Mouse (Mus musculus): Measurements from ENCODE around the gene H3f3a.

Gene H3f3a

DNA sequence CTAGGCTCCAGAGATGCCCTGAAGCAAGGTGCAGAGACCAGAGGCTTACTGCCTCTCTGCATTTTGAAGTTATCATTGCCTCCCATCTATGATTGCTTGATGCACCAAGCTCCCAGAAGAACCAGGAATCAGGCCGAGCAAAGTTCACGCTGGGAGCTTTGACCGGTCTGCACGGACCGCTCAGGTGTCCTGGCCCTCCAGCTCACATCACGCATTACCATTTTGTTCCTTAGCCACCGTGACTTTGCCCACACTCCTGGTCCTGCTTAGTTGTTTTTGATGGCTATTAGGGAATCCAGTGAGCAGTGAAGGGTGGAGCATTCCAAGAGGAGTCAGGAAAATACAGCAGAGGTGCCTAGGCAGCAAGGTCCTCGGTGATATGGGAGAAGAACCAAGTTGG, 33.5 kb downstream of the H3f3a start:
- no peak for DNase-seq

DNA sequence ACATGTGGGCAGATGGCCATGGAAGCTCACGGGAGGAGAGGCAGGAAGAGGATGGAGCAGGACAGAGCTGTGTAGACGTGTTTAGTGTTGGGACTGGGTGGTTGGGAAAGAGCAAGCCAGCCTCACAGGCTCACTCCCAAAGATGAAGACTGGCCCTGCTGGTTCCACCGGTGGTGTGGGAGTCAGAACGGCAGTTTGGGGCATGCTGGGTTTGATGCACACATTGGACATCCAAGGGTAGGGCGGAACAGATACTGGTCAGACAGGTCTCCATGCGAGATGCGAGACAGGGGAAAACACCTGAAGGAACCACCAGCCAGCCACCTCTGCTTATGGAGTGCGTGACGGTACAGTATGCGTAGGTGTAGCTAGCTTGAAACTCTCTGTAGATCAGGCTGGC, 34.8 kb downstream of the H3f3a start:
- DNase-seq: no peak

DNA sequence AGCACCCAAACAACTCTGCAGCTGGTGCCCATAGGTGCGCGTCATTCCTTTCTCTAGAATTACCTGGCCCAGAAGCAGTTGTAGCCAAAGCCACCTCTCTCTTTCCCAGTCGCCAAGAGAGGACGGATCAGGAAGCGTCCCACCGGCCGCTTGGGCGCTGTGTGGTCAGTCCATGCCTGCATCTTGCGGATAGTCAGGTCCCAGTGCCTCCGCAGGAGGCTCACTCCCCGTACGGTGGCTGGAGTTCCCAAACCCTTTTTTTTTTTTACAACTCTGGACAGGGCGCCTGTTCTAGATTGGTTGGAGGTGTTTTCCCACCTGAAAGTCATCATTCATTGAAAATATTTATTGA, 35.4 kb downstream of the H3f3a start:
- no peak for DNase-seq

DNA sequence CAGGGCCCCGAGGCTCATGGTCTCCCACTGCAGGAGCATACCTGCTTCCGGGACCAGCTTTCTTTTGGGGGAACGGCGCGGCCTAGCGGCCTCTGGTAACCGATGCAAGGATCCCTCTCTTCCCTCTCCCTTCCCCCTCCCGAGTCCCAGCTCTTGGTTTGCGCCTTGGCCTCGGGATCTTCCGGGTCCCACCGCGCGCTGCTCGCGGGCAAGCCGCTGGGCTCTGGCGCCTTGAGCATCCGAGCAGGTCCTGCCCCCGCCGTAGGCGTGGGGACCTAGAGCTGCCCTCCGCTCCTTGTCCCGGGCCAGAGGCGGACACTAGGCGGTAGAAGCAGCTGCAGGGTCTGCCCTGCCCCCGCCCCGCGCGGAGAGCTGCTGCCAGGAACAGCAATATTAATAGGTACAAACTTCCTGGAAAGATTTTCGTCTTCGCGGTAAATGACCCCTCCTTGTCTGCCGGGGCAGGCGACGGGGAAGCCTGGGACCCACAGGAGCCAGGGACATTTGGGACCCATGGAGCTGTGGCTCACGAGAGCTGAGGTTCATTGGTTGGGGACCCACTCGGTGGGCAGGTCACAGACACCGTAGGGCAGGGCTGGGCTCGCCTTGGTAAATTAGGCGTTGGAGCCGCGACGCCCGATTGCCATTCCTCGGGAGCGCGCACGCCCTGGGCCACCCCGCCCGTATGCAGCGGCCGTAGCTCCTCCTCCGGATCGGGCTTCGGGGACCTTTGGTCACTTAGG, 35.9 kb downstream of the H3f3a start:
- DNase-seq: peak; percentile 94

DNA sequence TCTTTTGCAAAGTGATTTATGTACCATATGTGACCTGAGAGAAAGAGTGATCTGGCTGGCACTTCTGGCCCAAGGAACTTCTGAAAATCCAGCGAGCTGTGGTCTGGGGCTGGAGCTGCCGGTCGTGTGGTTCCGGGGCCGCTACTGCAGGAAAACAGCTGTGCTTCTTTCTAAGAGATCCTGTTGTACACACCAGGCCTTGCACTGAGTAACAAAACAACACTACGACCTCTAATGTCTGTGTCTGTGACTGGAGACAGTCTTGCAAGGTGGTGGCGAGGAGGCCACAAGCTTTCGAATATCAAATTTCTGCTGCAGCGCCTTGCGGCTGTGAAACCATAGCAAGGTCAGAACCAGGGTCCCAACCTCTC, 36.5 kb downstream of the H3f3a start:
- DNase-seq: no peak

DNA sequence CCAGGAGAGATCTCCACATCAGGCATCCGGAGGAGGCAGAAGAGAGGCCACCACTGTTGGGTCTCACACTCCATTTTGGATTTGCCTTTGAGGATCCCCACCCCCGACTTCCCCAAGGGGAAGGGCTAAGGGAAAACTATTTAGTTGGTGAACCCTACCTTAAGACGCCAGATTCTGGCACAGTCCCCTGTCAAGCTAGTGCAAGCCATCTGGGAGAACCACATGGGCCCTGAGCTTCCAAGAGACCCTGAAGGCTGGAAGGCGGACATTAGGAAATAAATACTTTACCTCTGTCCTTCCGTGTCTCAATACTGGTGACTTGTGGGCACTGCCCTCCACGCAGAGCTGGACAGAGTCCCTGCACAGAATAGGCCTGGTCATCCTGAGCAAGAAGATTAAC, 37.2 kb downstream of the H3f3a start:
- DNase-seq: no peak

DNA sequence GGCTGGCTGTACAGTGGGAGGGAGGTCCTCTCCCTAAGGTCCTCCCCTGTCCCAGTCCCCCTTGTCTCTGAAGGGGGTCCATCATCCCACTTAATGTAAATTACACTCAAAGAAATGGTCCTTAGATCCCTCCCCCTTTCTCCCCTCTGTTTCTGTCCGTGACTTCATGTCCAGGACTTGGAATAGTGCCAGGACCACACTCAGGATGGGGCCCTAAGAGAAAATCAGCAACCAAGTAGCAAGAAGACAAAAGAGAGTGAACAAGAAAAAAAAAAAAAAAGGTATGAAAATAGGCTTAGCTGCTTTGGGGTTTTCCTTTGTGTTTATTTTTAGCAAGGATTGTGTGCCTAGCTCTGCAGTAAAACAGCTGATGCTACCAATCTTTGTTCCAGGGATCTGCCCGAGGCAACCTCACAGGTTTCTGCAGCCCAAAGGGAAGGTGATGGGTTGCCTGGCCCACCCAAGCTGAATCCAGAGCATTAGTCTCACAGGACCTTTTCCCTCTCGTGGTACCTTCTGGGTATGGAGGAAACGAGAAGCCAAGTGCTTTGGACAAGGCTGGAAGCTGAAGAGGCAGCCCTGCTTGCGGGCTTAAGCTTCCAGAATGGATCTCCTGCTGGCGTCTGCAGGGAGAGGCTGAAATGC, 37.8 kb downstream of the H3f3a start:
- DNase-seq: no peak

DNA sequence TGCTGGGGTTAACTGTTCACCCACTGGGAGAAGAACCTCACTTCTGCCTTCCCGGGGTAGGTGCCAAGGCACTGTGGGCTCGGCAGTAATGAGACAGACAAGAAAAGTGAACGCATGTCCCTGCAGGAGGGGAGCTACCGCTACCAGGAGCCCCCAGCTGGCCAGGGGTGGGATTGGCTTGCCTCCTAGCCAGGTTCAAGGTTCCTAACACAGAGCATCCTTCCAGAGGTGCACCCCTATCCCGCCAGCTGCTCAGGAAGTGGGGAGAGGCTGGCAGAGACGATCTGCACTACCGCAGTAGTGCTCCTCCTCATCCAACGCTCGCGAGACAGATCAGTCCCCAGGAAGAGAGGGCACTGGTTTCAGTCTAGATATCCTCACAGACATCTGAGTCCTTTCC, 38.4 kb downstream of the H3f3a start:
- DNase-seq: no peak

DNA sequence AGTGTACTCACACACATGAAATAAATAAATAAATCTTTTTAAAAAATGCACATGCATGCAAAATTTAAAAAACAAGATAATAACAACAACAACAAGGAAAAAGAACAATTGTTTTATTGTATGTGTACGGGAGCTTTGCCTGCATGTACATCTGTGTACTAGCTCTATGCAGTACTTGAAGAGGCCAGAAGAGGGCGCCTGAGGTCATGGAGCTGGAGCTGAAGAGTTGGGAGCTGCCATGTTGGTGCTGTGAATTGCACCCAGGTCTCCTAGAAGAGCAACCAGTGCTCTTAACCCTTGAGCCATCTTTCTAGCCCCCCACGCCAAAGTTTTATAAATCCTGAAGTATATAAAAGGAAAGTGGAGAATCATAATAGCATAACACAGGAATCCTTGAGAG, 39.1 kb downstream of the H3f3a start:
- DNase-seq: peak; percentile 44

DNA sequence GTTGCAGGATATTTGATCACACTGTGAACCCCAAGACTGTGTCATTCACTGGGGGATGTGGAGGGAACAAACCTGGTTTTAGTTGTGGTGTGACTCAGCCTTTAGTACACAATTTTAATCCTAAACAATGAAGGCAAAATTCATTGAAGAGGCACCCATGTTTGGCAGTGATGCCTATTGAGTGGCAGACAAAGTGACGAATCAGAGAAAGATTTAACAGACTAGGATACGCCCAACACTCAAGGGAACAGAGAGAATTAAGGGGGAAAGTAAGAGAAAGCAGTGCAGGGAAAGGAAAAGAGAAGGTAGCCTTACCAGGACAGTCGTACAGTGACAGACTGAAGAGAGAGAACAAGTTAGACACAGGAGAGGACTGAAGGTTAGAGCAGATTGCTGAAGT, 41.5 kb downstream of the H3f3a start:
- no peak for DNase-seq

DNA sequence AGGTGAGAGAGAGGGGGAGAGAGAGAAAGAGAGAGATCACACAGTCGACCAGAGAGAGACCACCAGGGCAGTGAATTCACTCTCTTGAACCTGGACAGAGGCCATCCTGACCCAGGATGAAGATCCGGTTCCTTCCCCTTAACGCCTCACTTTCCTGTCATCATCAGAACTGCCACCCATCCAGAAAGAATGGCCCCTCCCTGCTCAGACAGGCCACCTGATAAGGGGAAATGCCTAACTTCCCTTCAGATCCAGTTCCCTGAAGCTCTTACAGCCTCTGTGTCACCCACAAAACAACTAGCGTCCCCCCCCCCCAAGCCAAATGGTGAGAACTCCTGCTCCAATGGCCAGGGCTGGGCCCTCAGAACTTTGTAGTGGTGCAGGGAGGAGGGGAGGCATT, 42.0 kb downstream of the H3f3a start:
- DNase-seq: no peak

DNA sequence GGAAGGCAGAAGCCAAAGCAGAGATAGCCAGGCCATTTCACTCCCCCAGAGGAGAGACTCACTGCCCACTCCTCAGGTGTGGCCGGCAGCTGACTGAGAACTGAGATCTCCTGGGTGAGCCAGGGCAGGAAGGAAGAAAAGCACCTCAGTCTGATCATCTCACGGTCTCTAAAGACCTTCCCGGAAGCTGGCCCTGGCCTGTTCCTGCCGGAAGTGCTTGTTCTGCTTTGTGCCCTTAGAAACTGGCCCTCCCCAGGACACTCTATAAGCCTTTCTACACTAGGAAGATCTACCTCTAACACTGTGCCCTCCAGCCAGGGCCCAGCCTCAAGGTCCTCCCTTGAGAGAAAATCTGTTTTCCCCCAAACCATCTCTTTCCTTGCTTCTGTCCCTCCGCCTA, 42.4 kb downstream of the H3f3a start:
- DNase-seq: no peak

DNA sequence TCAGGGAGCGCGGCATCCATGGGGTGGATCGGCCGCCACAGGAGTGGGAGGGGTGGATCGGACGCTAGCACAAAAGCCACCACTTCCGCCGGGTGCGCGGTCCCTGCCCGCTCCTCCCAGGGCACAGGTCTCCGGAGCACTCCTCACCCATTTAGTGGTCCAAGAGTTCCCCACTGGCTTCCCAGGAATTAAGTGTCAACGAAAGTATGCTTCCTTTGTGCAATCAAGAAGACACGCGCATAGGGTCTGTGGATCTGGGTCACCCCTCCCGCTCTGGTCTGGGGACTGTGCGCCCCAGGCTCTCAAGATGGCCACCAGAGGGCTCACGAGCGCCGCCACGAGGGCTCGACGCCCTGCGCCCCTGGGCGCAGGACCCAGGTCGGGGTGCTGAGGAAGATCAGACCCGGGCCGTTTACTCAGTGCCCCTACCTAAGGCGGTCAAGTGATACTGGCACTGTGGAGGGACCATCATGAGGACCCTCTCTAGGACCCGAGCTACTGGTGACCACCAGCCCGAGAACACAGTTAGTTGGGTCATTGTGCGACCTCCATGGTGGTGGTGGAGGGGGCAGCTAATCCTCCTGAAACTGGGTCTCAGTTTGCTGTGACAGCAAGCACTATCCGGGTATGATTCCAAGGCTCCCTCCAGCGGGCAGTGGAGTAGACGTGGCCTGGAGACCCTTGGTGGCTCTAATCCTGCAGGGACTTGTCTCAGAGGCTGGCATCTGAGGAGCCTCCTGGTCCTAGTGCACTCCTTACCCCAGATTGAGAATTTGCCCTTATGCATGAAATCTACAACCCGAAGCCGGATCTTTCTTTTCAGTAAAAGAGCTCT, 45.2 kb downstream of the H3f3a start:
- DNase-seq: peak; percentile 91

DNA sequence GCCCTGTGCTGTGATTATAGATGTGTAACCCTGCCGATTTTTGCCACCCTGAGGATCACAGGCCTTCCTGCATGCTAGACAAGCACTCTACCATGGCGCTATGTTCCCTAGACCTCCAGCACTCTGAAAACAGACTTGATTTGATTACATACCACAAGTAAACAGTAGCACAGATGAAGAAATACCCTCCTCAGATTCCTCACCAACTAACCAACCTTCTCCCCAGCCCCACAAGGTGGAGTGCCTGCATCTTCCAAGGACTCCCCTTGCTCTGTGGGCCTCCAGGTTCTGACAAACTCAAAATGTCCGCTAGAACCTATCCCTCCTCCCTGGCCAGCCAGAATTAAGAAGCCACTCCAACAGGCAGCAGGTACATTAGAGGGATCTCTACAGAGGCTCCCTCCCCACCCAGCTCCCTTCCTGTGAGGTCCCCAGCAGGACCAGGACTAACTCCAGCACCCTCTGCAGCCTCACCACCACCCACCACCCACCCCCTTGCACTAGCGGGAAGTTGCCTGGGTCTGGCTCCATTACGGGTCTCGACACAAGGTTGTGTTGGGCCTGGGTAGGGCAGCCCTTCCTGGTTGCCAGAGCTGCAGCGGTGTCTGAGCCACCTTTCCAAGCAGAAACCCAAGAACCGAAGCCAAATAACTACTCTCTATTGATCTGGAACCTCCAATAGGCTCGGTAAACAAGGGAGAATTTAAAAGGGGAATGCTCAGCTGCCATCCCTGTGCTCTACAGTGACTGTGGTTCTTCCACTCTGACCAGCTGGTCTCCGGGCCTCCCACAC, 46.0 kb downstream of the H3f3a start:
- peak; percentile 24 for DNase-seq

DNA sequence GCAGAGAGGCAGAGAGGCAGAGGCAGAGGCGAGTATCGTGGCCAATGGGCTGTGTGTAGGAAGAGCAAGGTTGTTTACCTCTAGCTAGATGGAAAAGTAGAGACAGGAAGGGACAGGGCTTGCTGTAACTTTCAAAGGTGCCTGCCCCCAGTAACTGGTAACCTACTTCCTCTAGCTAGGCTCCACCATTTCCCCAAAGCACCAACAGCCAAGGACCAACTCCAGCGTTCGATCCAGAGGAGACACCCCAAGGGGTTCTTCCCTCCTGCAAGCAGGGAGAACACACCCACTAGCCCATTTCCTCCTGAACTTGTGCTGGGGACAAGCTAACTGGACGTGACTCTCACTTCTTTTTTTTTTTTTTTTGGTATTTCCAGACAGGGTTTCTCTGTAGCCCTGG, 47.2 kb downstream of the H3f3a start:
- DNase-seq: no peak

DNA sequence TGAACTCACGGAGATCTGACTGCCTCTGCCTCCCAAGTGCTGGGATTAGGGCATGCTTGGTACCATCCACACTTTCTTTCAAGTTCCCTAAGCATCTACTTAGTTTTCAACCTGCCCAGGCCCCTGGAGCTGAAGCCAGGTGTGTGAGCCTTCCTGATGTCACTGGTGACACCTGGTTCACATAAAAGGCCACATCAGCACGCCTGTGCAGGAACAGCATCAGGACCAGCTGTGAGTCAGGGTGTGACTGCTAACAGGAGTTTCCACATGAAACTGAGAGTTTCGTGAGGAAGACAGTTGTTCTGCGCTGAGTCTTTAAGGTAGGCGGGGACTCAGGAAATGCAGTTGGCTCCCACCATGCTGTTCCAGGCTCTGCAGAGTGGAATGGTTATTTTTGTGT, 48.4 kb downstream of the H3f3a start:
- no peak for DNase-seq

DNA sequence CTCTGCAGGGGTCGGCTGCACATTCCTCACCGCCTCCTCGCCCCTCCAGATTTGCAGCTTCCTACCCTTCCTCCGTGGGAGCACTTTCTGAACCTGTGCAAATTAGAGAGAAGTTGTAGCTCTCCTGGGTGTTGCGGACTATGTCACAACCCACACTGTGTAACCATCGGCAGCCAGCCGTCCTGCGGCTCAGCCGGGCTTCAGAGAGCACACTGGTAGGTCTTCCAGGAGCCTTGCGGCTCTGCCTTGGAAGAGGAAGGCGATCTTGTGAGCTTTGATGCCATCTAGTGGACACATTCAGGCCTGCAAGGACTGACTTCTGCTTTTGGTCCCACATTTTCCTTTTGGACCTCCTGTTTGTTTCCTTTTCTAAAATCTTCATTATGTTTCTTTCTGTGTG, 49.9 kb downstream of the H3f3a start:
- peak; percentile 92 for DNase-seq

DNA sequence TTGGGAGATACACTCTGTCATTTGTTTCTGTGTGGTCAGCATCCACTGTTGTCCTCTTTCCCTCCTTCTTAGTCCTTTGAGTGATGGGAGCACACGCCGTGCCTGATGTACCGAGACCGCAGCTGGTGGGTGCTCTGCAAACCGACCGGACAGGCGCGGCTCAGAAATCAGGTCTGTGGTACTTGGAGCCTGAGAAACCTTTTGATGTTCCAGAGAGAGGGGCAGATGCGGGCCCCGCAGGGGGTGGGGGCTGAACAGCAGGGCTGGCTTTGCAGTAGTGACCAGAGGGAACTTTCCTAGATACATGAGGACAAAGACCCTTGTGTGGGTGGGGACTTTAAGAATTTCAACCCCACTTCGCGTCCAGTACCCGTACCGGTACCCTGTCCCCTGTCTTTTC, 50.4 kb downstream of the H3f3a start:
- DNase-seq: peak; percentile 59

DNA sequence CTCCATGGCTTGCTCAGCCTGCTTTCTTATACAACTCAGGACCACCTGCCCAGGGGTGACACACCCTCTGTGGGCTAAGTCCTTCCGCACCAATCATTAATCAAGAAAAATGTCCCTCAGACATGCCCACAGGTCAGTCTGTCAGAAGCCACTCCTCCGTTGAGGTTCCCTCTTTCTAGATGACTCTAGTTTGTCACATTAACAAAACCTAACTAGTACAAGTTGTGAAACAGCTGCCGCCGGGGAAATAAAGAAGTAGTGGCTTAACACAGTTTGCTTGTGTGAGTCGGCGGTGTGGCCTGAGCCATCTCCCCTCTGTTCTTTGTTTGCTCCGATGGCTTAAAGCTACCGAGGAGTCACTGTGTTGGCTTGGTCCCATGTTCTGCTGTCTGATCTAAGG, 51.1 kb downstream of the H3f3a start:
- DNase-seq: no peak

DNA sequence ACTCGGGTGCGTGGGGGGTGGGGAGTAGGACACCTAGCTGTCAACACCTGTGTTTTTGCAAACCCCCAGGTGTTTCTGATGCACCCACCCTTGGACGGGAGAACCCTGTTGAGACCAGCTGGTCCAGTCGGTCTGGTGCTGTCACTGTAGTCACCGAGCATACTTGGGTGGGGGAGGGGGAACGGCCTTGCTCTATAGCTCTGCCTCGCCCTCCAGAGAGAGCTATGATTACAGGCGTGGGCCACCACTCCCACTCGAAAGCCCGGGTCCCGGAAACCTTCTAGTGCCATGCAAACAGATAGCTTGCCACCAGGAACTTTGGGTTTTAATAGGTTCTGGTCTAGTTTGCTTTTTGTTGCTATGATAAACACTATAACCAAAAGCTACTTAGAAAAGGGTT, 51.6 kb downstream of the H3f3a start:
- no peak for DNase-seq

DNA sequence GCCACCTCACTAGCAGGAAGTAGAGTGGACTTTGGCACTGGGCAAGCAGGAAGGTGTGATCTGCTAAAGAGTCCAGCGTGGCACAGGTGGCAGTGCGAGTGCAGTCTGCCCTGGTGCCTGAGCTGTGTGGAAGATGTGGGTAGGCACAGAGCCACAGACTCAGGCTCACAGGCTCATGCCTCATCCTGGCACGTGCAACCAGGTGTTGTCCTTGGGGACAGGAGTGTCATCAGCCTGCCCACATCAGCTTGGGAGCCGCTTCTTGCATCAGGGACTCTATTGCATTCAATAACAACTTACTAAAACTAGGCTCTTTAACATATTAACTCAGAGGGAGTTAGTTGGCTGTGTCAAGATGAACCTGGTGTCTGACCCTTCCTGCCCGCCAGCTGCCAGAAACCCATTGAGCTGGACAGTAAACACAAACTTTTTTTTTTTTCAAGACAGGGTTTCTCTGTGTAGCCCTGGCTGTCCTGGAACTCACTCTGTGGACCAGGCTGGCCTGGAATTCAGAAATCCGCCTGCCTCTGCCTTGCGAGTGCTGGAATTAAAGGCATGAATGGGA, 55.7 kb downstream of the H3f3a start:
- DNase-seq: no peak

DNA sequence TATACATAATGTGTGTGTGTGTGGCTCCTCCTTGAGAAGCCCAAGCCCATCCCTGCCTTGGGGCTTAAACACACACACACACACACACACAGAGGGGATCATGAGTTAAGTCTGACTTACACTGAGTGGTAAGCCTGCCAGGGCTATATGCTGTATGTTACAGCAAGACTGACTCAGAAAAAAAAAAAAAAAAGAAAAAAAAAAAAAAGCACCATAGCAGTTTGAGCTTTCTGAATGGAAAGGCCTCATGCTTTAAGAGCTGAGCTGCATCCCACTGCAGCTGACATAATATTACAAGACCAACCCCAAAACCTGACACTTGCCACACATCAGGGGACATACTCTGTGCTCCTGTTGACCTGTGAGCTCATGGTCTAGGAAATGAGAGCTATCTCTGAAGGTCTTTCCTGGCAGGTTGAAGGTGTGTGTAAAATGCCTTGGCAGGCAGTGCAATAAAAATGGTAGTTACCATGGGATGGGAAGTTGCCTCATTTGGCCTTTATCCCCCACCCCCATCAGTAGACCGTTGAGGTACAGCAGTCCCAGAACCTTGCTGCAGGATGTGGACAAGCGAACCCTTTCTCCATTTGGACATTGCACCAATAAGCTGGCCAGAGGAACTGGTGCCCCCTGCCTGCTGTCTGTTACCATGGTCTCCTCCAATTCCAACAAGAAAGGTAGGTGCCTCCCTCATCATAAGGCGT, 56.3 kb downstream of the H3f3a start:
- no peak for DNase-seq
